Mouse (Mus musculus) liver, embryonic 15.5 days (tissue): Measurements from ENCODE around the gene Dph3. TPM values are rescaled to one million over a fixed set of nuclear protein-coding genes. Genes with fewer than 3 reads are reported as not detected.
A peak's percentile ranks its signal among the peaks of the same experiment; 100 is the strongest.

ENCODE experiments used
- ATAC-seq: fragments of 200-750 bp; cut with Nextera tagmentation; 2 replicates; pipeline ENCODE4 v1.8.0; 2017; ENCODE audit warnings: moderate number of reproducible peaks, mild to moderate bottlenecking, moderate library complexity; ENCODE audit not compliant: insufficient read depth
- H3K27ac ChIP-seq: fragments of 300-500 bp; sonication (generic); replicated peaks from 2 replicates; pipeline ENCODE4 v1.5.1; 2015; ENCODE audit warnings: mild to moderate bottlenecking, inconsistent platforms
- H3K27me3 ChIP-seq: fragments of 300-500 bp; sonication (generic); 2 replicates; pipeline ENCODE4 v1.6.1; 2015; ENCODE audit warnings: mild to moderate bottlenecking, inconsistent platforms
- H3K36me3 ChIP-seq: fragments of 300-500 bp; sonication (generic); replicated peaks from 2 replicates; pipeline ENCODE4 v1.6.1; 2015; ENCODE audit warnings: moderate library complexity, mild to moderate bottlenecking, inconsistent platforms
- H3K4me1 ChIP-seq: fragments of 300-500 bp; sonication (generic); replicated peaks from 2 replicates; pipeline ENCODE4 v1.6.1; 2015; ENCODE audit warnings: inconsistent platforms
- H3K4me2 ChIP-seq: fragments of 300-500 bp; sonication (generic); 2 replicates; pipeline ENCODE4 v1.6.1; 2015; ENCODE audit warnings: moderate library complexity, mild to moderate bottlenecking, inconsistent platforms
- H3K4me3 ChIP-seq: fragments of 300-500 bp; sonication (generic); replicated peaks from 2 replicates; pipeline ENCODE4 v1.5.1; 2015; ENCODE audit warnings: mild to moderate bottlenecking, inconsistent platforms
- H3K9ac ChIP-seq: fragments of 300-500 bp; sonication (generic); 2 replicates; pipeline ENCODE4 v1.6.1; 2015; ENCODE audit warnings: moderate library complexity, mild to moderate bottlenecking, inconsistent platforms
- H3K9me3 ChIP-seq: fragments of 300-500 bp; sonication (generic); replicated peaks from 2 replicates; pipeline ENCODE4 v1.6.1; 2016; ENCODE audit warnings: inconsistent platforms
- WGBS: fragments of 180-500 bp; shearing (Covaris S2); methylation state at CpG from one replicate; pipeline ENCODE4 v1.1.7; 2015; ENCODE audit warnings: mixed read lengths; ENCODE audit not compliant: insufficient replicate concordance; 5-methylcytosine and 5-hydroxymethylcytosine counted together
- polyA plus RNA-seq: library from polyadenylated mRNA; unstranded; fragments of >200 nt; fragmentation: Nextera tagmentation; extraction: Ambion mirVana; gene quantifications from 2 replicates; pipeline ENCODE4 v1.2.1, GENCODE M21; 2015

The Dph3 gene
- polyA plus RNA-seq, 1 experiment from 2014 or later: 66.2 TPM

DNA sequence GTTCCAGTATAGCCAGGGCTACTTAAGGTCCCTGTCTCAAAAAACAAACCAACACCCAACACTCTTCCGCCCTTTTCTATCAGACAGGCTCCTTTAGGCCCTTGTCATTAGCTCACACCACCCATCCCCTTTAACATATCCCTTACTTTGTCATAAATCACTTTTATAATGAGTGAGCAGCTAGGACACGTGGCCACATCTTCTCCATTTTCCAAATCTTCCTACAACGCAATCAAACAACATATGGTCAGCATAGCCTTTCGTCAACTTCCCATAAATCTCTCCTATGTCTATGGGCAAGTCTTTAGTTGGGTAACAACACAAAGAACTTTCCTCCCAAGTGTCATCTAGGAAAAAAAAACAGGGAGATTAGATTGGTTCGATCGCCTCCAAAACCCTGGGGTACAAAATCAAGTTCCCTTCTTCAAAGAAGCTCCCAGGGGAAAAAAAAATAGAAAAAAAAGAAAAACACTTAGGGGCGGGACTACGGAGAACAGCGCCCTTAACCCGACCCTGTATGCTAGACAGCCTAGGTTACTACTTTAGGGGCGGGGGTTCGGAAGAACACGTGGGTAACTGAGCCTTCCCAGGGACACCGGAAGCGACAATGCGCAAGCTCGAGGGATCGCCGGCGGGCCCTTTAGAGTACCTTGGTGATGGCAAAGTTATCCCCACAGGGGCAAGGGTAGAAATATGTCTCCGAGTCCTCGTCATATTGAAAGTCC is 606 bp downstream of the Dph3 start, which contains the start of gene Oxnad1:
Gene Oxnad1, plus strand, starts transcription at position 614 of the 725 bp plus-strand sequence.
- peak within 1 kb of the TSS; percentile 72 for H3K9ac ChIP-seq
- WGBS: 2% methylated on average over 22 of the region's 22 CpGs

DNA sequence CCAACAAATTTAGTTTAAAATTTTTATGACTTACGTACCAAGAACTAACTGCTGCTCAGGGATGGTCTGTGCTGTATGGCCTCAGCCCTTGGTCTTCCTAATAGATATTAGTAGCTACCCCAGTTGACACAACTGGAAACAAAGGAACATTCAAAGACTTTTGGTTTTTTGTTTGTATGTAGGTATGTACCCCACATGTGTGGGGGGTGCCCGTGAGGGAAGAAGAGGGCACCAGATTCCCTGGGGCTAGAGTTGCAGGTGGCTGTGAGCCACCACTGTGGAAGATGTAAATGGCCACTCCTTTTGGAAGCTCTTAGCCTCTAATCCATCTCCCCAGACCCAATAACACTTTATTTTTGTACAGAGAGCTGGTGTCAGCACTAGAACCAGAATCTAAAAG is 2.1 kb downstream of the Dph3 start:
- Histone ChIP-seq H3K27ac (no peak overlapping the region), H3K9ac (no peak overlapping the region), H3K4me3 (no peak overlapping the region), H3K4me2 (no peak overlapping the region), H3K9me3 (no peaks in the 10 kb centered on the region), H3K27me3 (no peaks in the 10 kb centered on the region), H3K36me3 (peaks cover 22% of the 10 kb centered on the region), H3K4me1 (peaks cover 24% of the 10 kb centered on the region)
- 83% methylated on average over 2 of the region's 2 CpGs for WGBS
- ATAC-seq: no peak

More for the DNA sequence above, 606 bp downstream of the Dph3 start, which contains the start of gene Oxnad1:
- ATAC-seq: peak; percentile 88
- H3K4me1 ChIP-seq: peaks cover 24% of the 10 kb centered on the region
- peak within 1 kb of the TSS; percentile 78 for H3K4me3 ChIP-seq
- H3K36me3 ChIP-seq: peaks cover 18% of the 10 kb centered on the region
- H3K4me2 ChIP-seq: peak within 1 kb of the TSS; percentile 78
- H3K27me3 ChIP-seq: no peaks in the 10 kb centered on the region
- H3K27ac ChIP-seq: peak within 1 kb of the TSS; percentile 94
- no peaks in the 10 kb centered on the region for H3K9me3 ChIP-seq

DNA sequence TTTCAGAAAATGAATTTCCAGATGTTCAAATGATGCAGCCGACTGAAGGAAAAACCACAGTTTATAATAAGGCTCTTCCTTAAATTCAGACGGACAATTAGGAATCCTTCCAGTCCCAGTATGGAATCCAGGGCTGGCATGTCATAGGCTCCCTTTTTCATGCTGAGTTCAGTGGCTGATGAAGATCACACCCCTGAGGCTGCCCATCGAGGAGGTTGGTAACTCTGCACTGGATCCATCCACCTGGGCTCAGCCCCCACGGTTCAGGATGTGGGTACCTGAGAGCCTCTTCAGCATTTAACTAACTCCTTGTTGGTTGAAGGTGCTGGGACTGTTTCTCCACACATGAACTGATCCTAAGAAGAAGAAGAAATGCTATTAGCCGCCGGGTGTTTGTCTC is 2.6 kb downstream of the Dph3 start:
- Histone ChIP-seq H3K9ac (no peak overlapping the region), H3K4me2 (no peak overlapping the region)
- WGBS: 86% methylated on average over 6 of the region's 6 CpGs

DNA sequence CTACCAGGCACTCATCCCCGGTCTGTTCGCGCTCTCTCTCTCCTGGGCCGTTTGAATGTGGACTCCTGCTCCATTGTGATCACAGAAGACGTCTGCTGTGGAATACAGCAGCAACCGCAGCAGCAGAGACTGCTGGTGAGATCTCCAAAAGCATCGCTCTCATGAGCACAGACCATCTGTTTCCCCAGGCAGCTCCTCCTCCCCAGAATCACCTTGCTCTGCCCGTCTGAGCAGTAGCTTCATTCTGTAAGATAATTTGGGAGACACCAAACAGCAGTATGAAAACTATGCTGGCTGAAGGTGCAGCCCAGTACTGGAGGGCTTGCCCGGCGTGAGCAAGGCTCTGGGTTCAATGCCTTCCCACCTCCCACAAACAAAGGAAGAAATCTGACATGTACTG is 4.5 kb downstream of the Dph3 start:
- no peak for ATAC-seq
- Histone ChIP-seq H3K36me3 (peaks cover 22% of the 10 kb centered on the region), H3K9me3 (no peaks in the 10 kb centered on the region), H3K27me3 (no peaks in the 10 kb centered on the region), H3K4me2 (no peak overlapping the region), H3K9ac (no peak overlapping the region), H3K27ac (no peak overlapping the region), H3K4me3 (no peak overlapping the region), H3K4me1 (peaks cover 21% of the 10 kb centered on the region)
- 79% methylated on average over 10 of the region's 10 CpGs for WGBS

More for the DNA sequence above, 2.6 kb downstream of the Dph3 start:
- H3K36me3 ChIP-seq: peaks cover 22% of the 10 kb centered on the region
- ATAC-seq: no peak
- H3K4me1 ChIP-seq: peaks cover 24% of the 10 kb centered on the region
- H3K27me3 ChIP-seq: no peaks in the 10 kb centered on the region
- no peak overlapping the region for H3K27ac ChIP-seq
- no peak overlapping the region for H3K4me3 ChIP-seq
- H3K9me3 ChIP-seq: no peaks in the 10 kb centered on the region

DNA sequence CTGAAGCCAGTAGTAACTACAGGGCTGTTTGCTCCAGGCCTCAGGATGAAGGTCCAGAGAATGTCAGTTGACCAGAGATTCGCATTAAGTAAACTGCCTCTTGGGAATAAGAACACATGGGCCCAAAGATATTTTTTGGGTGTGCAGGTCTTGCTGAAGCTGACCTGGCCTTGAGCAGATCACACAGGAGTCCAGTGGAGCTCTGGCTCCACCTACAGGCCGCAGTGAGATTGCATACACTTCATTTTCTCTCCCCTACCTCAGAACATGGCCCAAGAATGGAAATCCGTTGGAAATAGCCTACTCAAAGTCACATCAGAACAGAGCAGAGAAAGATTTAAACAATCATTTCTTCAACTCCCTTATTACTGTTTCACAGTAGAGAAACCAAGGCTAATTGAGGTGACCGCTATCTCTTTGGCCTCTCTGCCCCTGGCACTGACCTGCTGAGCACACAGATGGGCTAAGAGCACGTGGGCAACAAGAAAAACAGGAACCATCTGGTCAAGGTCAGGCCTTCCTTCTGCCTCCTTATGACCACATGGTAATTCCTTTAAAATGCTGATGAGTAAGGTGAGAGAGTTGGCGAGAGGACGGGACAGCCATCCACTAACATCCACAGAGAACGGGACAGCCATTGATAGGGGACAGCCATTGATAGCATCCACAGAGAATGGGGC is 8.5 kb downstream of the Dph3 start:
- H3K27me3 ChIP-seq: no peaks in the 10 kb centered on the region
- ATAC-seq: peak; percentile 37; the same call in 1 of the 2 replicates
- WGBS: 42% methylated on average over 8 of the region's 8 CpGs
- H3K27ac ChIP-seq: no peak overlapping the region
- peaks cover 11% of the 10 kb centered on the region; the same call in 1 of the 2 replicates for H3K4me1 ChIP-seq
- H3K9ac ChIP-seq: no peak overlapping the region
- H3K4me2 ChIP-seq: no peak overlapping the region
- peaks cover 11% of the 10 kb centered on the region for H3K36me3 ChIP-seq
- no peaks in the 10 kb centered on the region for H3K9me3 ChIP-seq
- no peak overlapping the region for H3K4me3 ChIP-seq

DNA sequence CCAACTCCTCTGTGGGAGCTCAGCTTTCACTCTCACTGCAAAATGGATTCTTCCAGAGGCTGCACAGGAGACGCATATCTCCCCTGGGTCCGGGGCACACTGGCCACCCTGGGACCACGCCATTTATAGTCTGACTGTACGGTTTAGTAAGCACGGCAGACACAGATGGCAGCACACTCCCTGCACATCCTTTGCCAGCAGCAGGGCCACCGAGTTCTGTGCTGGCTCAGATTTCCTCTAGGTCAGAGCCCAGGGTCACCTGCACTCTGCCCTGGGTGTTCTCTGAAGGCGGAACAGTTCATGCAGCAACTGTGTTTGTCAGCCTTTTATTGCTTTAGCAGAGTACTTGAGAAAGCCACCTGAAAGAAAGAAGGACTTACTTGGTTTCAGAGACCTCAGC is 11.6 kb downstream of the Dph3 start:
- ATAC-seq: no peak

DNA sequence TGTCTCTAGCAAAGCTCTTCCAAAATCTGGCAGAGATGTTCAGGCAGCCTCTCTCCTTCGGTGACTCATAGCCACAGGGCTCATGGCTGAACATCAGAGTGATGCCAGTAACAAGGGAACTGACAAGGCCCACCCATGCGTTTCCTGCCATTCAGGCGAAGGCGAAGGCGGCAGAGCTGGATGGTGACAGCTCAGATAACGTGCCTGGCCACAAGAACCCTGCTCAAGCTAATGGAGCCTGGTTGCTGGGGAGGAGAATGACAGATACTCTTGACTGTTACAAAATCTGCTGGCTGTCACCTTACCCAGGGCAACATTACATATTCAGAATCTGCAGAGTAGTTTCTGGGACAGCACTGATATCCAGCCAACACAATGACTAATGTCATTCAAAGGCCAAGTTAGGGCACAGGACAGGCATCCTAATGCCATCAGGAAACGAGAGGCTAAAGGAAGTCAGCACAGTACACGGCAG is 12.3 kb downstream of the Dph3 start:
- H3K4me3 ChIP-seq: no peak overlapping the region
- H3K9ac ChIP-seq: no peak overlapping the region
- no peak overlapping the region for H3K4me2 ChIP-seq
- WGBS: 17% methylated on average over 8 of the region's 8 CpGs
- peaks cover 11% of the 10 kb centered on the region; the same call in 1 of the 2 replicates for H3K4me1 ChIP-seq
- no peaks in the 10 kb centered on the region for H3K36me3 ChIP-seq
- no peaks in the 10 kb centered on the region for H3K9me3 ChIP-seq
- H3K27ac ChIP-seq: no peak overlapping the region
- no peak for ATAC-seq
- no peaks in the 10 kb centered on the region for H3K27me3 ChIP-seq

More for the DNA sequence above, 11.6 kb downstream of the Dph3 start:
- WGBS: 65% methylated on average over 7 of the region's 7 CpGs
- no peak overlapping the region for H3K4me2 ChIP-seq
- H3K4me3 ChIP-seq: no peak overlapping the region
- H3K4me1 ChIP-seq: peaks cover 11% of the 10 kb centered on the region; the same call in 1 of the 2 replicates
- no peak overlapping the region for H3K9ac ChIP-seq
- no peak overlapping the region for H3K27ac ChIP-seq
- no peaks in the 10 kb centered on the region for H3K9me3 ChIP-seq
- no peaks in the 10 kb centered on the region for H3K36me3 ChIP-seq
- no peaks in the 10 kb centered on the region for H3K27me3 ChIP-seq

DNA sequence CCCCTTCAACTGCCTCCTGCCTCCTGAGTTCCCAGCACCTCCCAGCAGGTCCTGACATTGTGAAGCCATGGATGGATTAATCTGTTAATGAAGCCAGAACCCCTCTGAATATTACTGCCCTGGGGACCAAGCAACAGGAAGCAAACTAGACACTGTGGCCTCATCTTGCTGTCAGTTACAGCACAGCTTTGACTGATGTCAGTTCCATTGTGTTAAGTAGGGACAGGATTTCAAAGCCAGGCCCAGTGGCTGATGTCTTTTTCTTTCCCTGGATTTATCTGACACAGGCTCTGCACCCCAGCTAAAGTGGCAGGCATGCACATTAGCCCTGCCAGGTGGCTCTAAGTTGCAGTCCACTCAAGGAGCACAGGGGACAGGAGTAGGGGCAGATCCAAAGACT is 12.7 kb downstream of the Dph3 start:
- Histone ChIP-seq H3K4me1 (peaks cover 11% of the 10 kb centered on the region; the same call in 1 of the 2 replicates), H3K27me3 (no peaks in the 10 kb centered on the region), H3K9ac (no peak overlapping the region), H3K27ac (no peak overlapping the region), H3K4me3 (no peak overlapping the region), H3K9me3 (no peaks in the 10 kb centered on the region), H3K36me3 (no peaks in the 10 kb centered on the region), H3K4me2 (no peak overlapping the region)
- no peak for ATAC-seq

DNA sequence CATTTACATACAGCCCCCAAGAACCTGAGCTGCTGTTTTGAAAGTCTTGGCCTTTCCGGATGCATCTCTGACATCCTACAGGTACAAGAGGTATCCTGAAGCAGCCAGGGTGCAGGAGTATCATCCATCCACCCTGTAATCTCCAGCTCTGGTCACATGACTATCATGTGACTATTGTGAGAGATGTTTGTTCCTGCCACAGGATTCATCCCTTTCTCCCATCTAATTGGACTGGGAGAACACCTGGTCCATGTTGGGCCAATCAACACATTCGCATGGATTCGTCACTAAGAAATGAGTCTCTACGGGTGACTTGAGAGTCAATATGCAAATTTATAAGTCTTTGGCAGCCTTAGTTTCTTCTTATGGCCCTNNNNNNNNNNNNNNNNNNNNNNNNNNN is 24.1 kb downstream of the Dph3 start:
- 68% methylated on average over 4 of the region's 4 CpGs for WGBS
- Histone ChIP-seq H3K4me2 (no peak overlapping the region), H3K4me1 (no peaks in the 10 kb centered on the region), H3K27me3 (no peaks in the 10 kb centered on the region), H3K4me3 (no peak overlapping the region), H3K27ac (no peak overlapping the region), H3K9ac (no peak overlapping the region), H3K36me3 (no peaks in the 10 kb centered on the region), H3K9me3 (no peaks in the 10 kb centered on the region)
- ATAC-seq: no peak

DNA sequence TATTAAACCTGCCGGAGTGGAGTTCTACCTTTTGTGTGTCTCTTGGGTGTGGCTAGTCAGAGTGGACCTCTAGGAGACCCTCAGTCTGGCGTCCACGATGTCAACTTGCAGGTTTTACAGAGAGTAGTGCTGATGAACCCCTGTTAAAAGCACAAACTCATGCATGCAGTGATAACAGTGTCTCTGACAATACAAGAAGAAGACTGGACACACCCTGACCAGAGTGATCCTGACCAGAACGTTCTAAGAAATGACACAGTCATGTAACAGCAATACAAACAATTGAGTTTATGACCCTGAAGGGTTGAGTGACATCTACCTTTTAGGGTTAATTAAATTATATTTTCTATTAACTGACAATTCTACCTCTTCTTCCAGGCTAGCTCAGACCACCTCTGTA is 27.9 kb downstream of the Dph3 start:
- ATAC-seq: no peak

DNA sequence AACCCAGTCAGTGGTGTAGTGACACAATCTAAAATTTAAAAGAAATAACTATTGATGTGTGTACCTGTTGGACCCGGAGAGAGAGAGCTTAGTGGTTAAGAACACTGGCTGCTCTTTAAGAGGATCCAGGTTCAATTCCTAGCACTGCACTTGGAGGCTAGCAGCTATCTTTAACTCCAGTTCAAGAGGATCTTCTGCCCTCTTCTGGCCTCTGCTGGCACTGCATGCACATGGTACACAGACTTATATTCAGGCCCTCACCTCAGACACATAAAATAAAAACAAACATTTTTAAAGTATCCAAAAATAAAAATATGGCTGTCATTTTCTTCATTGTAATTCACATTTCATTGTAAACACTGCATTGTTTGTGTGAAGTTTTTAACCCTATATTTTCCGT is 28.9 kb downstream of the Dph3 start:
- no peaks in the 10 kb centered on the region for H3K9me3 ChIP-seq
- H3K27ac ChIP-seq: no peak overlapping the region
- no peak overlapping the region for H3K4me2 ChIP-seq
- peaks cover 8% of the 10 kb centered on the region; the same call in 1 of the 2 replicates for H3K4me1 ChIP-seq
- no peaks in the 10 kb centered on the region for H3K36me3 ChIP-seq
- ATAC-seq: no peak
- WGBS: 74% methylated on average over 2 of the region's 2 CpGs
- H3K4me3 ChIP-seq: no peak overlapping the region
- H3K27me3 ChIP-seq: no peaks in the 10 kb centered on the region
- no peak overlapping the region for H3K9ac ChIP-seq

More for the DNA sequence above, 27.9 kb downstream of the Dph3 start:
- no peaks in the 10 kb centered on the region for H3K36me3 ChIP-seq
- no peak overlapping the region for H3K4me3 ChIP-seq
- H3K27ac ChIP-seq: no peak overlapping the region
- WGBS: 55% methylated on average over 4 of the region's 4 CpGs
- no peak overlapping the region for H3K4me2 ChIP-seq
- peaks cover 8% of the 10 kb centered on the region; the same call in 1 of the 2 replicates for H3K4me1 ChIP-seq
- H3K9me3 ChIP-seq: no peaks in the 10 kb centered on the region
- no peaks in the 10 kb centered on the region for H3K27me3 ChIP-seq
- no peak overlapping the region for H3K9ac ChIP-seq
